Mouse (Mus musculus) liver, postnatal 0 days (tissue): ENCODE measurements at regions not wholly inside any gene's neighbourhood (a gene's known extent, or its start where the extent isn't known, plus 50 kb on each side); places are given as distances from the start of the nearest gene placed in this dataset.

Experiments used
- CTCF ChIP-seq: sonication (generic); IDR thresholded peaks from 2 replicates; pipeline ENCODE4 v1.5.1; 2016; ENCODE audit warnings: antibody characterized with exemption, low read depth
- EP300 ChIP-seq: IDR thresholded peaks from 2 replicates; pipeline ENCODE4 v1.6.1; 2016; ENCODE audit warnings: antibody characterized with exemption, low read depth, mild to moderate bottlenecking

- no peak for TF ChIP-seq CTCF
- TF ChIP-seq EP300: no peak
Measured at GRCm38 (mm10) chr8:15273775-15274174, 227.9 kb upstream of the BB014433 start.
